Mouse (Mus musculus) neutrophil, adult 5-6 weeks (primary cell): ENCODE data around the gene Hmces. TPM values are rescaled to one million over a fixed set of nuclear protein-coding genes. Genes with fewer than 3 reads are reported as not detected.
"Not testable (repeated sequence)": the region's sequence is repeated elsewhere in the genome, so short reads cannot be mapped to it uniquely, and the experiment has no call there.

Source experiments
- ATAC-seq: fragments of 151-379, 151-347 bp; 2 replicates; pipeline ENCODE4 v1.8.0; 2017; ENCODE audit warnings: mild to moderate bottlenecking, moderate TSS enrichment; ENCODE audit not compliant: insufficient number of reproducible peaks, poor library complexity, low FRiP score, severe bottlenecking; ENCODE audit errors: extremely low read depth
- total RNA-seq: library from RNA; stranded (forward); fragments of 200-1000 nt; gene quantifications from 2 replicates; pipeline ENCODE4 v1.2.3, GENCODE M21; 2017

The Hmces gene
- total RNA-seq, 1 experiment from 2014 or later, result 63.9 TPM

DNA sequence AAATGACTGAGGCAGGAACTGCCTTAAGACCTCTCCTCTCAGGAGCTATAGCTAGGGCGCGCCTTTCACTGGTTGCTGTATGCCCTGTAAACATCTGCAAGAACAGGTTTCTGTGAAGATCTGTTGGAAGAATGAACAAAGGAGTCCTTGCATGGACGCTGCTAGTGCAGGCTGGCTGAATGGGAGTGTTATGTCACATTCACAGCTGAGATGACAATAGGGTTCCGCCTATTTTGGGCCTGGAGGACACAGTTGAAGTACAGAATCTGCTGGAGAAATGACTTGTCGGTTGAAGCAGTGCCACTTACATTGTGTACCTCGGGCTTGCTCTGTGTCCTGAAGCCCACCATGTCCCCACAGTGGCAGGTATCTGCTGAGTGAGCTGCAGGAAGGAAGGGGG lies 4.6 kb upstream of the Hmces start:
- ATAC-seq, result no peak

DNA sequence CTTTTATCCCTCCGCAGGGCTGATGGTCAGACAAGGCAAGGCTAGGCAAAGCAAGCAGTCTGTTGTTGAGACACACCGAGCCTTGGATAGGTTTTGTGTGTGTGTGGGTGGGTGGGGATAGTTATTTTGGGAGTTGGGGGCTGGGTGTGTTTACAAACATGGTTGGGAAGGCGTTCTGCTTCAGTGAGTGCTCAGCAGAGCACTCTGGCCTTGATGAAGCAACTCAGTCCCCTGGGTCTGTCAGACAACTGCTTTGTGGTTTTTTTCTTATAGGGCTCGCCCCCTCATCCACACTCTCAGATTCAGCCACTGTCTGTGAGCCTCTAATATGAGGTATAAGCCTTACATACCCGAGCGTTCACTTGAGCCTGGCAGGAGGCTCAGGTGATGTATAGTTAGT lies 2.2 kb upstream of the Hmces start:
- ATAC-seq, result no peak

DNA sequence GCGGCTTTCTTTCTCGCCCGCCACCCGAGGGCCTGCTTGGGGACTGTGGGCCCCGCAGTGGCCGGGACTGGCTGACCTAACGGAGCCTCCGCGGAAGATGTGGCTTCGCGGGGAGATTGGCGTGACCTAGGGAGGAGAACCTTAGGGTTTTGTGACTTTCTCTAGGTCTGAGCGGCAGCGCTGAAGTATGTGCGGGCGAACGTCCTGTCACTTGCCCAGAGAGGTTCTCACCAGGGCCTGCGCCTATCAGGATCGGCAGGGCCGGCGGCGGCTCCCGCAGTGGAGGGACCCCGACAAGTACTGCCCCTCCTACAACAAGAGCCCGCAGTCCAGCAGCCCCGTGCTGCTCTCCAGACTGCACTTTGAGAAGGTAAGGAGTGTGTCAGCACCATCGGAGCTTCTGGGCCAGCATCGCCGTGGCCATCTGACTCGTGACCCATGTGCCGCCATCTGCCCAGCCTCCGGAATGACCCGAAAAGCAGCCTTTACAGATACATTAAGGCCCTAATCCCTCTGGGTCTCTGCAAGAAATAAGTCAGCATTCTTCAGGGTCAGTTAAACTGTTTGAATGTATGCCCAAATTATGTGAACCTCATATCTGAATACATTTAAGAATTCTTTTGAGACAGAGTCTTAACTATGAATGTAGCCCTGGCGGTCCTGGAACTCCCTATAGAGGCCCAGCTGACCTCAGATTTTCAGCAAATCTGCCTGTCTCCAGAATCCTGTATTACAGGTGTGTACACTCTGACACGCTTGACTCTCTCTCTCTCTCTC lies 779 bp downstream of the Hmces start:
- no peak for ATAC-seq

DNA sequence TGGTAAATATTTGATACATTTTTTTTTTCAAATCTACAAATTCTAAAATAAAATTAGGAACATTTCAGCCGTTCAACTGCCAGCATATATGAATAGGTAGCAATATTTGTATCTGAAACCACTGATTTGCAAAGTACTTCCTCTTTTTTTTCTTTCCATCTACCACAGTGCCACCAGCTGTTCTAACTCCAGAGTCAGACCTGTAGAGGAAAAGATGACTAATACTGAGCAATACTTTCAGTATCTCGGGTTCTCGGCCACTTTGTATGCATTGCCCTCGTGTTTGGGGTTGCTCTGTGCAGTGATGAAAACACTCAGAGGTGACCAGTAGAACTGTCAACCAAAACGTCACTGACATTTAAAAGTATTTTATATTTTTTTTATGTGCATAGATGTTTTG lies 2.2 kb downstream of the Hmces start:
- ATAC-seq, result peak; percentile 76

DNA sequence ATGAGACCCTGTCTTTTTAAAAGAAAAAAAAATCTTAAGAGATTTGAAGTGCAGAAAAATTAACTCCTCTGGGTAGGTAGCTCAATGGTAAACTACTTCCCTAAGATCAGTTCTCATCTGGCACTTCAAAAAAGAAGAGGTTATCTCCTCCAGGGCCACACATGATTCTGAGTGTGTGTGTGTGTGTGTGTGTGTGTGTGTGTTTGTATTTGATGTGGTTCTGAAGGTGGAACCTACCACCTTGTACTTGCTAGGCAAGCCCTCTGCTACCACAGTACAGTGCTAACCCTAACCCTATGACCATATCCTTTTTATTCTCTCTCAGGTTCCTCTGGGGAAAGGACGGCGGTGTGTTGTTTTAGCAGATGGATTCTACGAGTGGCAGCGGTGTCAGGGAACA lies 7.5 kb downstream of the Hmces start:
- no peak for ATAC-seq

DNA sequence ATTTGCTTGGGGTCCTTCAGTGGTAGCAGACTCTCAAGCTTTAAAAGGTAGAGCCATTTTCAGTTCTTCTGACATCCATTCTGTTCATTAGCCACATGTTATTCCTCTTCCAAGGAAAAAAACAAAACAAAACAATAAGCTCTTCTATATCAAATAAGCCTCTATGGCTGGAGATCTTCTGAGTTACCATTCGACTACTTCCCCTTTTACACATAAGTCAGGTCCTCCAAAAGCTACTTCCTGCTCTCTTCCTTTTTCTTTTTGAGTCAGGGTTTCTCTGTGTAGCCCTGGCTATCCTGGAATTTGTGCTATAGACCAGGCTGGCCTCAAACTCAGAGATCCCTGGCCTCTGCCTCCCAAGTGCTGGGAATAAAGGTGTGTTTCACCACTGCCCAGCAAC lies 9.9 kb downstream of the Hmces start:
- no peak for ATAC-seq

DNA sequence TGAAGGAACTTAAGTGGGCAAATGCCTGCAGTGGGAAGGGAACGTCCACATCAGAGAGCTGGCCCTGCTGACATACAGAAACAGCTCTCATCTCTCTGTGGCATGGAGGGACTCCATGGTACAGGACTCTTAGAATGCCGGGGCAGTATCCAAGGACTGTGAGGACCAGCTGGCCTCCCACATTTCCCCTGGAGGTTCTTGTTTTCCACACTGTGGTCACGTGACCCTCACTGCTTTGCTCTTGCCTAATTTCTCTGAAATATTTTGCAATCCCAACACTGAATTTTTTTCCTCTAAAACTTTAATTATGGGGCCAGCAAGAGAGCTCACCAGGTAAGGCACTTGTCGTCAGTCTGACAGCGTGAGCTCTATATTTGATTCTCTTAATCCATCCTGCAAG lies 21.3 kb downstream of the Hmces start:
- ATAC-seq, result no peak

DNA sequence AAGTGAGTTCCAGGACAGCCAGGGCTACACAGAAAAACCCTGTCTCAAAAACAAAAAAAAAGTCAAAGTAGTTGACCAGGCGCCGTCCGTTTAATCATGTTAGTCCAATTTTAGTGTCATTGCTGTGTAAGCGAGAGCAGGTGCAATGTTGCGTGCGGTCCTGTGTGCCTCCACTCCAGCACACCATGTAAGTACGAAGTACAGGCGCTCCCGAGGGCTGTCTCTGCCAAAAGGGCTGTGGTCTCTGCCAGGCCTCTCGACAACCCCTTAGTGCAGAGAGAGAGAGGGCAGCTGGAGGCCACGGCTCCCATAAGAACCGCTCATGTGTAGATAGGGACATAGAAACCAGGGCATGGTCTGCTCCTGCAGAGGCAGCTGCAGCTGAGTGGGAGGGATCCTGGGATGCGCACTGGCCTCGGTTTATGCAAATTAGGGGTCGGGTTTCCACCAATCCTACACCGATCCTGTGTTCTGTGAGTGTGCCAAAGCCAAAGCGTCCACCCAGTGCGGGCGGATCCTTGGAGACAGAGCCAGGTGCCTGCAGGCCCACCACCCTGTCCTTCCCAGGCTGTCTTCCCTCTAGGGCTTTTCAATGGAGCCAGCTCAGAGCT lies 23.5 kb downstream of the Hmces start:
- ATAC-seq, result no peak

DNA sequence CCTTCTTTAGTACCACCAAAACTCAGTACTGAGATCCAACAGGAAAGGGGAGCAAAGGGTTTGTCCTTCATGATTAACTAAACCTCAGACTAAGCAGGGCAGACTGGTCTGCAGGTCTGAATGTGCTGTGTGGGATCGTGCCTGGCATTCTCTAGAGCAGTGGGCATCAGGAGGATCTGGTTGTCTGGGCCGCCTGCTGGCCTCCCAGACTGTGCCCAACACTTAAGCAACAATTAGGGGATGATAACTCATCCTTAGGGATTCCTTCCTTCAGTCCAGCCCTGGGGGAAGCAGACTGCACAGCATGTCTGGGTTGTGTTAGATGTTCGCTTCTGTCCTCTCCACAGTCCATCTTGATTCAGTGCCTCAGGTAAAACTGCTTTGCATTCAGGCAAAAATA lies 25.2 kb downstream of the Hmces start:
- no peak for ATAC-seq

DNA sequence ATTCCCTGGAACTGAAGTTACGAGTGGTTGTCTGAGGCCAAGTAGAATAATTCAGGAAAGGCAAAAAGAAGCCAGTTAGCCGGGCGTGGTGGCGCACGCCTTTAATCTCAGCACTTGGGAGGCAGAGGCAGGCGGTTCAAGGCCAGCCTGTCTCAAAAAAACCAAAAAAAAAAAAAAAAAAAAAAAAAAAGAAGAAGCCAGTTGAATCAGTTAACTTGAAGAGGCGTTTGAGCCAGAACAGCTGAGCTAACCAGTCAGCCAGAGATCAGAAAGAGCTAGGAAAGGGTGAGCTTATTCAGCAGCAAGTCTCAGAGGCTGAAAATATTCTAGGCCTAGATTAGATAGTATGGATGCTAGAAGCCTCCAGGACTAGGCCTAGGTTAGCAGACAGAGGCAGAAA lies 28.4 kb downstream of the Hmces start:
- no peak for ATAC-seq

DNA sequence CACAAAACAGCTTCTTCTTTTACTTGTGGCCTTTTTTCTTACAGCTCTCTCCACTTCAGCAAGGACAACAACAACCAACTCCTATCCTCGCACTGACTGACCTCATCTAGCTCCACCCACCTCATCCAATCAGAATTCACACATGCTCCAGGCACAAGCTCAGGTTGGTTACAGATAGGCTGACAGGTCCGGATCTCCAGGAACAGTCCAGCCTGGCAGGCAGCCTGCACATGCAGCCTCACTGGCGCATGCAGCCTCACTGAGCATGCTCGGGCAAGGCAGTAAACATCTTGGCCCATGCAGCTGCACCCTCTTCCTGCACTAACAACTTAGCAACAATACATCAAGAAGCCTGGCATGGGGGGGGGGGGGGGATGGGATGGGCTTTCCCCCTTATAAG lies 48.7 kb downstream of the Hmces start:
- ATAC-seq, result not testable (repeated sequence)

DNA sequence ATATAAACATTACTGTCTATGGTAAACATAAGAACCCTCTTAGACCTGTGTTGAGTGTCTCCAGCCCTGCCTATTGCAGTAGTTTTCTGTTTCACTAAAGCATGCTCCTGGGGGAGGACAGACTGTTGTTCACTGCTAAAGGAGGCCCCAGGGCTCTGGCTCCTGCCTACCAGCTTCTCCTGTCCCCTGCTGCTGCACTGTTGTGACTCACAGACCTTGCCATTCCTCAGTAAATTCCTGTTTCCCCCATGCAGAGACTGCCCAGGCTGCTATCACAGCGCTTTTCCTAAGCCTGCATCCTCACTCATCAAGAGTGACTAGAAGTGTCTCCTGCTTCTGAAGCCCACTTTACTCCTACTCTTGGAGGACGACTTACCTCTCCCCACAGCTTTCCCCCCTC lies 56.3 kb downstream of the Hmces start:
- no peak for ATAC-seq

DNA sequence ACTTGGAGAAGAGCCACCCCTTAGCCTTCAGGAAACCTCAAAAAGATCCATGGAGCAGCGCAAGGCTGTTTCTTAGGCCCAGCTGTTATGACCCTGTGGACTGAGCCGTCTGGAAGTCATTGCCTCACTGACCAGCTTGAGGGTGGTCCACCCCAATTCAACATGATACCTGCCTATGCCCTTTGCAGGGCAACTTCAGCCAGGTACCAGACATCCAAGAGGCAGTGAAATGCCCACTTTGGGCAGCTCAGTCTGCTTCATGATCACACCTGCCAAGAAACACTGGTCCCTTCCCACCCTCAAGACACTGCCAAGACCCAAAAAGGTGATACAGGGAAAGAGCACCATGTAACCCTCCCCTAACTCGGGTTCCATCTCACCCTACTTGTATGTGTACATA lies 66.0 kb downstream of the Hmces start:
- ATAC-seq, result no peak

DNA sequence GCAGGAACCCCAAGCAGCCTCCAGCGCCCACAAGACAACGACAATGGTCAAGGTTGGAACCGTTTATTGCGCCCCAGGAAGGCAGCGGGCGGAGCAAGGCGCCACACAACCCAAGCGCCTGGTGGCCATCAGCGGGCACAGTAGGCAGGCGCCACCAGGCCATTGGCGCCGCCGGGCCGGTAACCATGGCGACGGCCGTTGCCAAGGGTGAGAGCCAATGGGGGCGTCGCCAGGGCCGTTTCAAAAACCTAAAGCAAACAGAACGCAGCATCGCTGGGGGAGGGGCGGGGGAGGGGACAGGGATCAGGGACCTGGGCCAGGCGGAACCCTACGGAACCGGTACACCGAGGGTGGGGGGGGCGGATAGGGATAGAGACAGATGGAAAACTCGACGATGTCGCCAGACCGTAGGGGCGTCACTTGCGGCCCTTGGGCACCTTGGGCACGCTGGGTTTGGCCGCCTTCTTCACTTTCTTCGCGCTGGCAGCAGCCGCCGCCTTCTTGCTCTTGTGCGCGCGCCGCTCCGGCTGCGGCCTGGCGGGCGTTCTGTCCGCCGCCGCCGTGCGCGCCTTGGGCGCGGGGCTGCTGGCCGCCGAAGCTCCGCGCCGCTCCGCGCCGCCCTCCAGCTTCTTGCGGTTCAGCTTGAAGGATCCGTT lies 66.8 kb downstream of the Hmces start:
- no peak for ATAC-seq

DNA sequence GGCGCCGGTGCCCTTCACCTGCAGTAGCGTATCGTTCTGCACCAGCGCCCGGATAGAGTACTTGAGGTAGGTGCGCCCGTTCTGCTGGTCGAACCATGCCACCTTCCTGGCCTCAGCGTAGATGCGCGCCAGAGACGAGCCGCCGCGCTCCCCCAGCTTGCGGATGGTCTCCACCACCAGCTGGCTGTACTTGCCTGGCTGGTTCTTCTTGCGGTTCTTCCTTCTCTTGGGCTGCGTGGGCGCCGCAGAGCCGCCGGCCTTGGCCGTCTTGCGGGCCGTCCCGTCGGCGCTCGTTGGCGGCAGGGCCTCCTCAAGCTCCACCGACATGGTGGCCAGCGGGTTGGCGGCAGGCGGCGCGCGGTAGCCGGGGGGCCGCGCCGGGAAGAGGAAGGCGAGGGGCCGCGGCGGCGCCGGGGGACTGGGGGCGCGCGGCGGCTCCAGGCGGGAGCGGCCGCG lies 67.3 kb downstream of the Hmces start:
- no peak for ATAC-seq

DNA sequence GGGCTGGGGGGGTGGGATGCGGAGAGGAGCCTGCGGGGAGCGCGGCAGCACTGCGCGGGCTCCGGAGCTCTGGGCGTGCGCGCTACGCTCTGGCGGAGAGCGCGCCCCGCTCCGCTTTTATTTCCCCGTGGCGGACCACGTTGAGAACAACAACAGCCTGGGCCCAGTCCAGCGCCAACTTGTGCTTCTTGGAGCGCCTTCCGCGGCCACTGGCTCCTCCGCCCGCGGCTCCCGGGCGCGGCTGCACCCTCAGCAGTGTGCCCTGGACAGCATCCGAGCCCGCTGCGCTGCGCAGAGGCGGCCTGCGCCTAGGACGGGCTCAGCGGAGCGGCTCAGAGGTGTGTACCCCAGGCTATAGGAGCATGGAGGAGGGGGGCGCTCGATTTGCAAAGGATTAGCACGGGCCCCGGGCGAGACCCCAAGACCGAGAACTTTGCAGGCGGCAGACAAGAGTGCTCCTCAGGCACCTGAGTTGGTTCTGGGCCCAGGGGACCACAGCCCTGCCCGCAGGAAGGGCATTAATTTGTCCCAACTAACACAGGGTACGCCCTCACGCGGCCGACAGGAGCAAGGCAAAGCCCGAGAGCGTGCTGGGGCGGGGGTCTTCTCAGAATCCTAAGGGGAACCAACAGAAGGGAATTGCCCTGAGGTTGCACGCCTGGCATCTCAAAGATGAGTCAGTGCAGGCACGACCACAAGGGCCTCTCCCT lies 68.0 kb downstream of the Hmces start, which contains the start of gene H1fx:
Gene H1fx (minus strand): TSS at position 91 of the 710 bp plus-strand sequence.
- no peak for ATAC-seq

DNA sequence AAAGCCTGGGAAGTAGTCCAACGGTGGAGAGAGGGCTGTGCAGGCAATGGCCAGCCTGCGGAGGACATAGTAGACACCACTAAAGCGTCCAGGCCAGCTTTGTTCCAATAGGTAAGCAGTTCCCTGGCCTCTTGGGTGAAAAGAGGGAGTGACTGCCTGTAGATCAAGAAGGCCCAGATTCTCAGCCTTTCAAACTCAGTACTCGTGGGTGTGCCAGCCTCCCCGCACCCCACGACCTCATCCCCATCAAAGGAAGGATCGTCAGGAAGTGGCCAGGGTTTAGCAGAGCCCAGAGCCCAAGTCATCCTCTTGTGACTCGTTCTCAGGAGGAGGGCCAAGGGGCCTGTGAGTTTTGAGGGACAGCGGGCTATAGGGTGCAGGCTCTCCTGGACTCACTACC lies 68.8 kb downstream of the Hmces start:
- no peak for ATAC-seq
